In the genomic region with DNA sequence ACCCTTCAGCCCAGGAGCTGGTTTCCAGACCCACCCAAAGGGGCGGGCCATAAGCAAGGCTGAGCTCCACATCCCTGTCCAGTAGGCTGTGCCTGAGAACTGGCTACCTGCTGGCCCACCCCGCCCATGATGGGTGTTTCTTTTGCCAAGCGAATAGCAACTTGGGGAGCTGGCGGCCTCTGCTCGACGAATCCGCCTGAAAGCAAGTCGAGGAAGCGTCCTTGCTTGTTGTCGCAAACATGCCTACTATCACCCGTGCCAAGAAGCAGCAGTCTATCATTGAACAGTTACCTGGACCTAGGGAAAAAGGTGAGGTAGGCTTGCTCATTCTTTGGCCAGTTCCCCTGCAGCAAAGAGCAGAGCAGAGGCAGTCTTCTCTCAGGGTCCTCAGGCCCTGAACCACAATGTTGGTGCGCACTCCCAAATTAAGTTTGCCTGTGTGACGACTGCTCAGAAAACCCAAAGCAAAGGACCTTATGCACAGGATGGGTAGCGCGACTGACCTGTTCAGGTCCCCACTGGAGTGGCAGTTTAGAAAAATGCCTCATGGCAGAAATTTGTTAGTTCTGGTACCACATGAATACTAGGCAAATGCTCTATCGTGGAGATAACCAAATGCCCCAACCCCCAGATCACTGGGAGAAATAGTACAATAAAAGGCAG, we compare ENCODE assay signal across 8 mouse cellular contexts. TPM values are rescaled to one million over a fixed set of nuclear protein-coding genes. Genes with fewer than 3 reads are reported as not detected.
DNase-seq lines count a peak whose midpoint lies in the region; ATAC-seq and TF ChIP-seq lines count a peak whose summit lies in the region.

A gene (plus strand): TSS at position 181 of the 663 bp plus-strand sequence.
A gene (minus strand): TSS at position 606 of the 663 bp plus-strand sequence.

- TF ChIP-seq EP300 in liver, embryonic 14.5 days (IDR thresholded peaks at IDR 0.05; ENCODE audit: low read depth): no peak

- WGBS in heart, embryonic 12.5 days: 12% methylated on average over 16 of the region's 16 CpGs
- 22% methylated on average over 16 of the region's 16 CpGs for WGBS in kidney, embryonic 15.5 days
- 9% methylated on average over 16 of the region's 16 CpGs for WGBS in liver, embryonic 14.5 days (ENCODE audit: insufficient replicate concordance)
- 16% methylated on average over 16 of the region's 16 CpGs for WGBS in stomach, embryonic 16.5 days

- H3K4me1 ChIP-seq in heart, embryonic 12.5 days (replicated peaks): peaks cover 7% of the 10 kb centered on the region
- peaks cover 15% of the 10 kb centered on the region for H3K4me1 ChIP-seq in kidney, embryonic 15.5 days
- H3K4me1 ChIP-seq in liver, embryonic 14.5 days (replicated peaks; ENCODE audit: control insufficient read depth in 2 of 2, insufficient read depth in 2 of 2, low read length in 1 of 2): peaks cover 0 to 12% of the 10 kb centered on the region in 2 experiments; a peak in 3 of 4 replicates
- H3K4me1 ChIP-seq in stomach, embryonic 16.5 days (ENCODE audit: control insufficient read depth, insufficient read depth, low read length): peaks cover 6% of the 10 kb centered on the region; the same call in 1 of the 2 replicates

- no peaks in the 10 kb centered on the region for H3K27me3 ChIP-seq in heart, embryonic 12.5 days (replicated peaks)
- no peaks in the 10 kb centered on the region for H3K27me3 ChIP-seq in kidney, embryonic 15.5 days
- no peaks in the 10 kb centered on the region for H3K27me3 ChIP-seq in liver, embryonic 14.5 days (ENCODE audit: control insufficient read depth, insufficient read depth, low read length)
- no peaks in the 10 kb centered on the region for H3K27me3 ChIP-seq in stomach, embryonic 16.5 days (ENCODE audit: control insufficient read depth, insufficient read depth, low read length)

- ATAC-seq in erythroid progenitor cell, adult 5-6 weeks (replicated peaks; ENCODE audit: low FRiP score, poor library complexity, severe bottlenecking): peak; percentile 91
- ATAC-seq in heart, embryonic 12.5 days (ENCODE audit: insufficient number of reproducible peaks, low FRiP score): peak; percentile 93
- ATAC-seq in kidney, embryonic 15.5 days (replicated peaks; ENCODE audit: low FRiP score): peak; percentile 96
- ATAC-seq in liver, embryonic 14.5 days (ENCODE audit: insufficient read depth): peak; percentile 95
- ATAC-seq in stomach, embryonic 16.5 days (ENCODE audit: insufficient read depth, low FRiP score): peak; percentile 95

- H3K4me2 ChIP-seq in heart, embryonic 12.5 days: peak within 1 kb of the TSS; percentile 80
- H3K4me2 ChIP-seq in kidney, embryonic 15.5 days: peak within 1 kb of the TSS; percentile 70
- peak within 1 kb of the TSS; percentile 91 for H3K4me2 ChIP-seq in liver, embryonic 14.5 days (ENCODE audit: low read depth)
- peak within 1 kb of the TSS; percentile 65 for H3K4me2 ChIP-seq in stomach, embryonic 16.5 days (ENCODE audit: low read depth, low read length)

- DNase-seq in CD8-positive naive resting alpha-beta T cell, adult 2 months (ENCODE audit: low read depth in 2 of 2, low spot score in 2 of 2): peak; percentile 32 to 37
- DNase-seq in brain, embryonic 14.5 days (ENCODE audit: low read depth): peak; percentile 70
- DNase-seq in liver, embryonic 14.5 days (ENCODE audit: low read depth in 3 of 3, low spot score in 3 of 3): peak; percentile 85 to 87 (median 85)
- peak; percentile 53 to 55 for DNase-seq in natural killer cell, adult 2 months (ENCODE audit: low spot score in 2 of 2)

- H3K27ac ChIP-seq in heart, embryonic 12.5 days (ENCODE audit: poor library complexity, severe bottlenecking): peak within 1 kb of the TSS; percentile 88
- H3K27ac ChIP-seq in kidney, embryonic 15.5 days: peak within 1 kb of the TSS; percentile 88
- H3K27ac ChIP-seq in liver, embryonic 14.5 days: peak within 1 kb of the TSS; percentile 88
- H3K27ac ChIP-seq in stomach, embryonic 16.5 days (ENCODE audit: low read length): peak within 1 kb of the TSS; percentile 93

- peak within 1 kb of the TSS; percentile 57 for H3K4me3 ChIP-seq in heart, embryonic 12.5 days
- peak within 1 kb of the TSS; percentile 62 for H3K4me3 ChIP-seq in kidney, embryonic 15.5 days (replicated peaks)
- H3K4me3 ChIP-seq in liver, embryonic 14.5 days (ENCODE audit: insufficient read depth in 1 of 2, low read depth in 2 of 2, low read length in 2 of 2): peak within 1 kb of the TSS; percentile 65 to 99
- peak within 1 kb of the TSS; percentile 53 for H3K4me3 ChIP-seq in stomach, embryonic 16.5 days (replicated peaks; ENCODE audit: low read length)

- TF ChIP-seq CTCF in brain, embryonic 14.5 days (IDR thresholded peaks at IDR 0.05; ENCODE audit: borderline replicate concordance, extremely low read depth, insufficient read depth, insufficient read length): no peak
- peak; percentile 51 for TF ChIP-seq CTCF in liver, embryonic 14.5 days (IDR thresholded peaks at IDR 0.05; ENCODE audit: low read depth)

- no peak for TF ChIP-seq POLR2A in brain, embryonic 14.5 days (IDR thresholded peaks at IDR 0.05; ENCODE audit: borderline replicate concordance, extremely low read depth, insufficient read depth, insufficient read length, poor library complexity, severe bottlenecking)

- 0 out of 2 replicates have a peak, but pooled peaks cover 3% of the 10 kb centered on the region for H3K36me3 ChIP-seq in heart, embryonic 12.5 days
- no peaks in the 10 kb centered on the region for H3K36me3 ChIP-seq in kidney, embryonic 15.5 days
- H3K36me3 ChIP-seq in liver, embryonic 14.5 days (replicated peaks; ENCODE audit: control insufficient read depth, insufficient read depth, low read depth): no peaks in the 10 kb centered on the region
- no peaks in the 10 kb centered on the region for H3K36me3 ChIP-seq in stomach, embryonic 16.5 days (ENCODE audit: control insufficient read depth, insufficient read depth, low read length)

- H3K9me3 ChIP-seq in heart, embryonic 12.5 days (replicated peaks): no peaks in the 10 kb centered on the region
- H3K9me3 ChIP-seq in kidney, embryonic 15.5 days (replicated peaks): no peaks in the 10 kb centered on the region
- H3K9me3 ChIP-seq in liver, embryonic 14.5 days (ENCODE audit: control insufficient read depth, low read length): no peaks in the 10 kb centered on the region
- no peaks in the 10 kb centered on the region for H3K9me3 ChIP-seq in stomach, embryonic 16.5 days (replicated peaks; ENCODE audit: control insufficient read depth, low read length)

- H3K9ac ChIP-seq in heart, embryonic 12.5 days: peak within 1 kb of the TSS; percentile 79
- H3K9ac ChIP-seq in kidney, embryonic 15.5 days: peak within 1 kb of the TSS; percentile 64
- H3K9ac ChIP-seq in liver, embryonic 14.5 days (replicated peaks): peak within 1 kb of the TSS; percentile 78
- H3K9ac ChIP-seq in stomach, embryonic 16.5 days (ENCODE audit: low read length): peak within 1 kb of the TSS; percentile 70

RNA-seq across cellular contexts. Expression of the first gene that starts in this region (rescaled TPM):
- polyA plus RNA-seq in brain, embryonic 14.5 days (2012; rRNA removed): 76.5 and 110 TPM in 2 replicates
- total RNA-seq in erythroid progenitor cell, adult 5-6 weeks (2015; ENCODE audit: low replicate concordance): 41.8 and 53.2 TPM in 2 replicates
- 13.8 and 18.6 TPM in 2 replicates for total RNA-seq in erythroid progenitor cell, adult 5-6 weeks (2017; ENCODE audit: low replicate concordance)
- polyA plus RNA-seq in heart, embryonic 12.5 days (2016; fragmentation: Nextera tagmentation; extraction: Ambion mirVana): 70.5 and 71.3 TPM in 2 replicates
- polyA plus RNA-seq in kidney, embryonic 15.5 days (2015; fragmentation: Nextera tagmentation; extraction: Ambion mirVana): 88.2 and 91.1 TPM in 2 replicates
- 16.1 and 18.7 TPM in 2 replicates for polyA plus RNA-seq in liver, embryonic 14.5 days (2012; rRNA removed)
- 18.7 and 21.6 TPM in 2 replicates for polyA plus RNA-seq in liver, embryonic 14.5 days (2014; fragmentation: Nextera tagmentation; extraction: Ambion mirVana)
- polyA plus RNA-seq in stomach, embryonic 16.5 days (2015; fragmentation: Nextera tagmentation; extraction: Ambion mirVana): 79.1 and 81.0 TPM in 2 replicates

RNA-seq across cellular contexts. Expression of the second gene that starts in this region (rescaled TPM):
- 3.0 and 4.0 TPM in 2 replicates for polyA plus RNA-seq in brain, embryonic 14.5 days (2012; rRNA removed)
- total RNA-seq in erythroid progenitor cell, adult 5-6 weeks (2015; ENCODE audit: low replicate concordance): 108 and 154 TPM in 2 replicates
- 73.7 and 110 TPM in 2 replicates for total RNA-seq in erythroid progenitor cell, adult 5-6 weeks (2017; ENCODE audit: low replicate concordance)
- polyA plus RNA-seq in heart, embryonic 12.5 days (2016; fragmentation: Nextera tagmentation; extraction: Ambion mirVana): 10.2 and 10.8 TPM in 2 replicates
- 12.8 and 13.0 TPM in 2 replicates for polyA plus RNA-seq in kidney, embryonic 15.5 days (2015; fragmentation: Nextera tagmentation; extraction: Ambion mirVana)
- 19.5 and 22.6 TPM in 2 replicates for polyA plus RNA-seq in liver, embryonic 14.5 days (2012; rRNA removed)
- polyA plus RNA-seq in liver, embryonic 14.5 days (2014; fragmentation: Nextera tagmentation; extraction: Ambion mirVana): 20.9 and 23.8 TPM in 2 replicates
- polyA plus RNA-seq in stomach, embryonic 16.5 days (2015; fragmentation: Nextera tagmentation; extraction: Ambion mirVana): 14.8 and 18.7 TPM in 2 replicates

Comparison
In these comparisons a context has a peak if more than half of its experiments do, and no peak if none do; other contexts are left out.
1. Peak in every context shown above with its lines: DNase-seq, ATAC-seq, H3K4me3 ChIP-seq and H3K27ac ChIP-seq.
2. DNase-seq: peak in every context shown above with its lines; median percentile 85 in liver, embryonic 14.5 days; 70 in brain, embryonic 14.5 days; 54 in natural killer cell, adult 2 months; 34 in CD8-positive naive resting alpha-beta T cell, adult 2 months.